Mouse (Mus musculus) common myeloid progenitor, adult 5-6 weeks (primary cell): Measurements from ENCODE around the gene Snd1. TPM values are rescaled to one million over a fixed set of nuclear protein-coding genes. Genes with fewer than 3 reads are reported as not detected.

Source experiments
- ATAC-seq: replicated peaks from 2 replicates; pipeline ENCODE4 v1.8.0; 2016; ENCODE audit warnings: low read depth, mild to moderate bottlenecking, moderate TSS enrichment, inconsistent platforms; ENCODE audit not compliant: poor library complexity, severe bottlenecking
- total RNA-seq: library from RNA; stranded (forward); fragments of 200-1000, 187-1606 nt; gene quantifications from 2 replicates; pipeline ENCODE4 v1.2.3, GENCODE M21; 2017

The Snd1 gene
- total RNA-seq, 1 experiment from 2014 or later, result 176 TPM

DNA sequence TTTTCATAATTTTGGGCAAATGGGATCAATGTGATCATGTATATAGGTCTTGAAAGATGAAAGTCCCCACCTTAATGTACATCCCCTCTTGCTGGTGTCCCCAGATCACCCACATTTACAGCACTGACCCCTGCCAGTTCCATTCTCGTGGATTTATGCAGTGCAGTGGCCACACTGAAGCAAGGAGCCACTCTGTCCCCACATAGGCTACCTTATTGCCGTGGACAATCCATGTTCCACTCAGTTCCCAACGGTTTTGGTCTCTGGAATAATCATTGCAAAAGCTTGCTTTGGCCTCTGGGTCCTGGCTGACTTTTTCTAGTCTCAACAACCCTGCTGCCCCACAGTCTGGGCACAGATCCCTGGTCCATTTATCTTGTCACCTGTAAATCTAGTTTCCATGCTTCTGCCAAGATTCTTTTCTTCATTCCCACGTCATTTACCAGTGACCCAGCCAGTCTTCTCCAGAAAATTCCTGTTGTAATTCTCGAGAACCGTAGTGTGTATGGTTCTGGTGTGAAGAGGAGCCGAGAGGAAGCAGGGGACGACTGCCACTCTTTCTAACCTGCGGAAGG lies 375.5 kb downstream of the Snd1 start:
- ATAC-seq, result no peak

DNA sequence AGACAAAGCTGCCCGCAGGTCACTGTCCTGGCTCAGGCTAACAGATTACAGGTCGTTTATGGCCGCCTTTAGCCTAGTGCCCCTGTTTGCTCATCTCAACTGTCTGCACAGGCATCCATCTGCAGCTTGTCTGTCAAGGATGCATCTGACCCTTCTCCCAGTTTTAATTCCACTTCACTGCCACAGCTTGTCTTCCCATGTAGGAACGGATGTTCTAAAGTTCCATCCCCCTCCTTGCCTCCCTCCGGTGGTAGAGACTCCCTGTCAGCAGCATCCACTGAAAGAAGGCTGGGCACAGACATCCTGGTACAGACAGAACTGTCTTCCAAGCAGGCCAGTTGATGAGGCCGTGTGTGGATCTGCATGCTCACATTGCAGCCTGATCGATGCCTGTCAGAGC lies 377.4 kb downstream of the Snd1 start:
- ATAC-seq, result no peak

DNA sequence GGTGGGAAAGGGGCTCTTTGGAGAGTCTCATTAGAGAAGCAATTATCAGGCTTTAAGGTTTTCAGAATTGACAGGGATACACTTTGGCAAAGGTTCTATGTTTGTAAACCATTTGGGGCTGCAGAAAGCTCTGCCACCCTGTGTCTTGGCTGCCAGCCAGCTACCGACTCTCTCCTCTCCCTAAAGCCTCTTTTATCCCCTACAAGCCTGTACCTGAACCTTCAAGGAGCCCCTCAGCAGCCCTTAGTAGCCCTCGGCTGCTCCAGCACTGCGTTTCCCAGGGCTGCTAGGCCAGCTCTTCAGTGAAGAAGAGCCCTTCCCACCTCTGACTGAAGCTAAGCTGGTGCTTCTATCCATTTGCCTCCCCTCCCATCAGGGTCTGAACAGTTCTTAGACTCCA lies 378.2 kb downstream of the Snd1 start:
- no peak for ATAC-seq

- ATAC-seq, result no peak
Observed at GRCm38 (mm10) chr6:28853654-28854053, 378.7 kb downstream of the Snd1 start.

DNA sequence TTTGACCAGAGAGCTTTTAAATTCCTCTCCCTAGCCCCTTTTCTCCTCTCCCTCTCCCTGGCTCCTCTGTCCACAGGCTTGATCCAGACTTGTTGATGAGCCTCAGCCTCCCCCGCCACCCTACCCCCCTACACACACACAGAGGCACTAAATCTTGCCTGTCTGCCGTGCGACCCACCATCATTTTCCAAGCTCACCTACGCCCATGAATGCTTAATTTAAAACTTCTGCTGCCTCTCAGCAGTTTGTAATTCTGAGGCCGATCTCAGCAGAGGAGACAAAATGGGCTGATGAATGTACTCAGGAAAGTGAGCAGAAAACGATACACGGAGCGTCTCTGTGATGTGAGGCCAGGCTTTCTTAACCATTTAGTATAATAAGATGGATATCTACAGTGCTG lies 379.7 kb downstream of the Snd1 start:
- no peak for ATAC-seq

- no peak for ATAC-seq
Observed at GRCm38 (mm10) chr6:28855442-28855841, 380.5 kb downstream of the Snd1 start.

DNA sequence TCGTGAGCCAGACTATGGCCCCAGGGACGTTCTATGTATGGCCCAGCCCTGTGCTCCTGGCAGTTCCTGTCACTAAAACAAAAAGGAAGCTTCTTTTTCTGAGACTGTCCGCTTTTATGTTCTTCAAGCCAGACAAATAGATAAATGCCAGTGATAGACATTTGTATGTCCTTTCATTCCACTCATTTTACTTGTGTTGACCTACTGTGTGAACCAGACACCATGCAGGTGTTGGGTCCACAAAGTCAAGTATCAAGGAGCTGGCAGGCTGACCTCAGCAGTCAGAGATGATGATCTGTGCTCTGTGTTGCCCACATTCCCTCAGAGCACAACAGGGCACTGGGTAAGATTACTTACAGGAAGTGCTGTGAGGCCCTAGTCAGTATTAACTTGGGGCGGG lies 381.9 kb downstream of the Snd1 start:
- ATAC-seq, result peak; percentile 45; the same call in 1 of the 2 replicates

GRCm38 (mm10) chr6:28857198-28858180 lies 382.6 kb downstream of the Snd1 start:
- 0 out of 2 replicates have a peak, but pooled peaks have one; percentile 19 for ATAC-seq

GRCm38 (mm10) chr6:28859094-28859493 lies 384.2 kb downstream of the Snd1 start:
- no peak for ATAC-seq

- ATAC-seq, result no peak
Observed at GRCm38 (mm10) chr6:28860450-28860849, 385.5 kb downstream of the Snd1 start.

DNA sequence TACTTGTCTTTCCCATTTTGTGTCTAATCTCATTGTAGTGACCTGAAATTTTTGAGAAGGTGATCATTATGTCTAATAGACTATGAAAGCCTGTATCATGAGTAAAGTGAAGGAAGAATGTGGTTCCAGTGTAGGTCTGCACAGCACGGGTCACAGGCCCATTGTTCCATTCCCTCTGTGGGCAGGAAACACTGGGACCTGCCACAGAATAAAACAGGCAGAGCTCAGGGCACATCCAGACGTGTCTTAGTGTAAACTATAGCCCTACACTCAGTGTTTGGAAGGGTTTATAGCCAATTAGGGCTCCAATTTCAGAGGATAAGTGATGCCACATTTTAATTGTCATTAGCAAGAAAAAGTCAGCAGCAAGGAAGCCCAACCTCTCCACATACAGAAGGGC lies 386.0 kb downstream of the Snd1 start:
- no peak for ATAC-seq

GRCm38 (mm10) chr6:28862304-28862703 lies 387.4 kb downstream of the Snd1 start:
- ATAC-seq, result no peak

GRCm38 (mm10) chr6:28864684-28865083 lies 389.7 kb downstream of the Snd1 start:
- no peak for ATAC-seq

DNA sequence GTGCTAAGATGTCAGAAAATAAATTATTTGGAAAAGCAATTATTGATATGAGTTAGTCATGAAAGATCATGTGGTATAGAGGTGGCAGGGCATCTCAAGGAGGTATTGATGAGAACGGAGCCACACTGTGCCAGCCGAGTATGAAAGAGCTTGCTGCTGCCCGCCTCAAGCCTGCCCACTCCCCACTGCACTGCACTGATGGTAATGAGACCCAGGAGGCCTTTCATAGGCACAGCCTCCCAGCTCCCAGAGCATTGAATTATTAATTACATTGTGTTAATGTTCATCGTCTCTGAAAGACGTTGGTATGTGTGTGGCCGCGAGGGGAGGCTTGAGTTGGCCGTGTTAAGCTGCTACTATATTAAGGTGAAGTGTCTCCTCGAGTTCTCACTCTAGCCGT lies 390.2 kb downstream of the Snd1 start:
- no peak for ATAC-seq

- ATAC-seq, result no peak
Observed at GRCm38 (mm10) chr6:28866206-28866605, 391.3 kb downstream of the Snd1 start.

- peak; percentile 74 for ATAC-seq
Observed at GRCm38 (mm10) chr6:28867516-28868251, 392.7 kb downstream of the Snd1 start.

- peak; percentile 52 for ATAC-seq
Observed at GRCm38 (mm10) chr6:28871725-28872420, 396.9 kb downstream of the Snd1 start.

GRCm38 (mm10) chr6:28872421-28872795 lies 397.5 kb downstream of the Snd1 start:
- ATAC-seq, result no peak

DNA sequence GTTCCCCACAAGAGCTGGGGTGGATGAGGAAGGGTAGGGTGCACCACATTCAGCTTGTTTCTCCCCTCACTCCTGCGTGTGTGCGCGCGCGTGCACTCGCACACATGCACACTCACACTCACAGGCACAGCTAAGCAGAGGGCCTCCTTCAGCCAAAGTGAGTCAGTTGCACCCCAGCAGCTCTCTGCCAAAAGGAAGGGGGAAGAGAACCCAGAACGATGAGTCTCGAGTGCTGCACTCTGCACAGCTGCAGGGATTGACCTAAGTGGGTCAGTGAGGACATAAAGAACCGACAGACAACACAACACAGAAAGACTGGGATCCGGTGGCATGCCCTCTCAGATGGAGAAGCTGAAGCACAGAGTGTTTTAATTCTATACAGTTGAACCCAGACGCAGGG lies 399.1 kb downstream of the Snd1 start:
- no peak for ATAC-seq

DNA sequence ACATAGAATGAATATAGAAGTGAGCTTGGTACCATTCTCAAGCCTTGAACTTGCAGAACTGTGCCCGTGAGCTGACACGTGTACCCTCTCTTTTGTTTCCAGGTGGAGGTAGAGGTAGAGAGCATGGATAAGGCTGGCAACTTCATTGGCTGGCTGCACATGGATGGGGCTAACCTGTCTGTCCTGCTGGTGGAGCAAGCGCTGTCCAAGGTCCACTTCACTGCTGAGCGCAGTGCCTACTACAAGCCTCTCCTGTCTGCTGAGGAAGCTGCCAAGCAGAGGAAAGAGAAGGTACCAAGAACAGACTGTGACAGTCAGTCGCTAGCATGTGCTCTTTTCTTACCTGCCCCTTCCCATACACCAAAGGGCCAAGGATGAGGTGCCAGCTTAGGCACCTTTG lies 399.8 kb downstream of the Snd1 start:
- ATAC-seq, result no peak
